Mouse (Mus musculus) T-helper 1 cell (primary cell): ENCODE data around the gene Sema3g.

Experiments
- in situ Hi-C: fragments of 300-600 bp; cut with MboI, MseI; formaldehyde crosslinking; loops from one replicate; pipeline ENCODE4 v1.15.1; 2025; ENCODE audit warnings: high pct_unique_total_duplicates

Sema3g gene

DNA sequence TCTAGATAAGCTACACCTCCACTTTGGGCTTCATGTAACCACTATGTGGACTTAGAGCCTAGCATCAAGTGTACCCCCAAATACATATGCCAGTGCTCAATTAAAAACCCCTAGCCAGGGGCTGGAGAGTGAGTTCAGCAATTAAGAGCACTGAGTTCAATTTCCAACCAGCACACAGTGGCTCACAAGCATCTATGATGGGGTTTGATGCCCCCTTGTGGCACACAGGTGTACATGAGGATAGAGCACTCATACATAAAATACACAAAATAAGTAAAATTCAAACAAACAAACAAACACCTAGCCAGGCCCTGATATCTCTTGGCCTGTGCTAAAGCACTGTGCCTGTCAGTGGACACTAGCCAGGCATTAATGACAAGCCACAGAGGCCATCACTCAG is 21.7 kb upstream of the Sema3g start:
- in situ Hi-C loops = no loop called here

DNA sequence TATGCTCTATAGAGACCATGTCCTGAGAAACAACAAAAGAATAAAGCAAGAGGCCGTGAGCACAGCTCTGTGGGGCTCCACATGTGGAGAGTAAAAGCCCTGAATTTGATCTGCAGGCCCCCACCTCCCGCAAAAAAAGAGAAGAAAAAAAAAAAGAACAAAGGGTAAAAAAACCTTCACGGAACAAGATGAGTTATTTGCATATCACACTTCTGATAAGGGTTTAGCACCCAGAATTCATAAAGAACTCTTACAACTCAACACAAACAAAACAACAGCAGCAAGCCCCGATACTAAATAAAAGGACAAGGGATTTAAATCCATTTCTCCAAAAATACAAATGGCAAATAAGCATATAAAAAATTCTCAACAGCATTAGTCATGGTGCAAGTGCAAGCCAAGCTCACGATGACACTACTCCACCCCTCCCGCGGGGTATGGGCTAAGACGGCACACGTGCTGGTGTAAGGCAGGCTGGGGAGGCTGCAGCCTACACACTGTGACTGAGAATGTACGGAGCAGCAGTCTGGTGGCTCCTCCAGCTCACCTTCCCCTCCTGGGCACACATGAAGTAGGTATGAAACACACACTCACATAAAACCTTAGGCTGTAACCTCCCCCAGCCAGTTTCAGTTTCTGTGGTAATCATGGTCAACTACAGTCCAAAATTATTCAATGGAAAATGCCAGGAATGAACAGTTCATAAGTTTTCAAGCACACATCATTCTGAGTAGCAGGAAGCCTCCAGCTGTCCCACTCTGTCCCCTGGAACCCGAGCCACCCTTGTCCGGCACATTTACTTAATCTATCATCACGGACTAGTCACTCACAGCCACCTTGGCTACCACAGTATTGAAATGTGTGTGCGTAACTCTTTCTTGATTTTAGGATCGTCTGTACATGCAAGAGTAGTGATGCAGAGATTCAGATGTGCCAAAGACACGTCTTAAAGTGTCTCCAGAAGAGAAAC is 19.8 kb upstream of the Sema3g start:
- in situ Hi-C loops = no loop called here

DNA sequence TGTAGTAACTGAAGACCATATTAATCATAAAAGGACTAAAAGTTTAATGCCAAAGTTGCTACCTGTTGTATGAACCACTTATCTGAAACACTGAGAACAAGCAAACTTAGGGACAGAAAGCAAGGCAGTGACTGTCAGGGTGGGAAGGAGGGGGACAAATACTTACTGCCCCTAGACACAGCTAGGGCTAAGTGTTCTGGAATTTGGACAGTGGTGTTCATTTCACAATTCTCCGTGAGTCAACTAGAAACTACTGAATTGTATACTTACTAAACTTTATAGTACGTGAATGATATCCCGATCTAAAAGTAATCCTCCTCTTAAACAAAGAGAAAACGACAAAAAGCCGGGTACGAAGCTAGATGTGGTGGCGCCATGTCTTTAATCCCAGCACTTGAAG is 18.1 kb upstream of the Sema3g start:
- in situ Hi-C loops = no loop called here

DNA sequence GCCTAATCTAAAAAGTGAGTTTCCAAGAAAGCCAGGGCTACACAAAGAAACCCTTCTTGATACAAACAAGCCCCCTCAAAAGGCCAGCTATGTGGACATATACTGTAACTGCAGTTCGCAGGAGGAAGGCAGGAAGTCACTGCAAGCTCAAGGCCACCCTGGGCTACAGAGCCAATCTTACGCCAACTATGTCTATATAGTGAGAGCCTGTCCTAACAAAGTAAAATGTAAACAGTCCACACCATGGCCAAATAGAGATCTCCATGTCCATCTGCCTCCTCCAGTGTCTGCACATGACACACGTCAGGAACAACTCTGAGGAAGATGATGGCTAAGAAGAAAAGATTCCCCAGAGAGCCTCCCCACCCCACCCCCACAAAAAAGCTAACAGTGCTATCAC is 17.6 kb upstream of the Sema3g start:
- in situ Hi-C loops = no loop called here

DNA sequence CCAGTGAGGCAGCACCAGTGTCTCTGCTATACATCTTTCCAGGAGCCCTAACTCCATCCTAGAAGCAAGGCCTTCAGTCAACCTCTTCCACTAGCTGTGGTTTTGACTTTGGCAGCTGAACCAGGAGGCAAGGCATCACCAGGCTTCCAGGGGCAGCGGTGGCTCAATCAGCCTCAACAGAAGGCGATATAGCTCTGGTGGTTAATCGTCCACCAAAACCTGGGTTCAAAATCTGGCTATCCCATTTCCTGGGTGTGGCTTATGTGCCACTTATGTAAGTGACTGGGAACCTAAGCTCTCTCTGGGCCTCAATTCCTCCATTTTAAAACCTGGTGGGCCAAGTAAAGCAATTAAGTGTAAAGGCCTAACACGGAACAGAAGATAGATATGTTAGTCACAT is 12.8 kb upstream of the Sema3g start:
- in situ Hi-C loops = no loop called here

DNA sequence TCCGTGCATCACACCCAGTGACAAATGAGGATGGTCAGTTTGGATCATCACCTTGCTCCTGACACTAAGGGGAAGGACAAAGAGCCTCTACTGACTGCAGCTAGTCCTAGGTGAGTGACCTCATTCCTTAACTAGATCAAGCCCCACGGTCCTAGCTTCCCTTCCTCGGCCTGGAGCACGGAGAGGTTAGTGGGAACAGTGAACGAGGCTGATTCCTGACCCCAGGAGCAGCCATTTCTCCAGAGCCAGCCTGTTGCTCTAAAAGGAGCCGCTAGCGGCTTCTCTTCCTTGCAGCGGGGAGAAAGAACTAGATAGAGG is 12.5 kb upstream of the Sema3g start:
- in situ Hi-C loops = no loop called here

DNA sequence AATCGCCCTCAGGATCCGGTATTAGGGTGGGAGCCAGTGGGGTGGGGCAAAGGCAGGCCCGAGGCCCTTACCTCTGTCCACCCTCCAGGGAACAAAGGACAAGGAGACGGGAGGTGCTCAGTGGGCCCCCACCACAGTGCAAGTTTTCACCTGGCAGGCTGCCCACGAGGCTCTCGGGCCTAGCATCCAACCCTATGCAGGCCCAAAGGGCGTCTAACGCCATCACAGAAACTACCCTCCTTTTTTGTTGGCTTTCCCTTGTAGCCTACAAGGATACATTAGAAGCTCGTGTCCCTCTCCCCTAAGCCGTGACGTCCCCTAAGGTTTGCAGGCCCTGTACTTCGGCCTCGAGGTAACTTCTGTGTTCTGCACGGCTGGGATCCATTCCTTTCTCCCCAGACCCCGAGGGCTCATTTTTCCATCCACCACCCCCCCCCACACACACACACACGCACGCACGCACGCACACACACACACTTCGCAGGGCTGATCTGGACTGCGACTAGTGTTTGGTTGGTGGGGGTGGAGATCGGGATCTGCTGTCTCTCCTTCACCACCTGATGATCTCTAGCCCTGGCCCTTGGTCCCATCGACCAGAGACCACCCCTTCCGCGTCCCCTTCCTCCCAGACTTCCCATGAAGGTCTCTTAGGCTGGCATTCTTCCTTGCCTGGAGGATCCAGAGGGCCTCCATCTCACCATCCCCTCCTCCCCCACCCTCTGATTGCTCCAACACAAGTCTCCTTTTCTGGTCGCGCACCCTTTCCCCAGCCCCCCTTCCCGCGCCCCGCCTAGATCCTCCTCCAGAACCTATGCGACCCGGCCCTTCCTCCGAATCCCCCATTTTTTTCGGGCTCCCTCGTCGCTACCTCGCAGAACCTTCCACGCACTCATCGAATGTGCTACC is 11.8 kb upstream of the Sema3g start:
- in situ Hi-C loops = no loop called here

DNA sequence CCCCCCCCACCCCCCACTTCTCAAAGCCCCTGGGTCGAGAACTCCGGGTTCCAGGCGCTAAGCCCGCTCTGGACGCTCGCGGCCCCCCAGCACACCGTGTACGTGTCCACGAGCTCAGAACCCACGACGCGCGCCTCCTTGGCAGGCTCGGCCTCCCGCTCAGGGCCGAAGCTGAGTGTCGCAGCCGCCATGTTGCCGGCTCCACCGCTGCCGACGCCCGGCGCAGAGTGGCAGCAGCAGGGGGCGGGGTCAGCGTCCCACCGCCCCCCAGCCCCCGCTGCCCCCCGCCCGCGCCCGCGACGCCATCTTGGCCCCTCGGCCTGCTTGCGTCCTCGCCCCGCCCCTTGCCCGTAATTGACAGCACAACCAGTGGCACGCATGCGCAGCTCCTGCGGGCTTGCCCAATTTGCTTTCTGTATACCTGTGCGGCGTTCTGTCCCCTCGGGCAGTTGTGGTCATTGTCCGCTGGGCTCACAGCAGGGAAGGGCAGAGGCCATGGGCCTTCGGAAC is 11.1 kb upstream of the Sema3g start:
- in situ Hi-C loops = no loop called here

DNA sequence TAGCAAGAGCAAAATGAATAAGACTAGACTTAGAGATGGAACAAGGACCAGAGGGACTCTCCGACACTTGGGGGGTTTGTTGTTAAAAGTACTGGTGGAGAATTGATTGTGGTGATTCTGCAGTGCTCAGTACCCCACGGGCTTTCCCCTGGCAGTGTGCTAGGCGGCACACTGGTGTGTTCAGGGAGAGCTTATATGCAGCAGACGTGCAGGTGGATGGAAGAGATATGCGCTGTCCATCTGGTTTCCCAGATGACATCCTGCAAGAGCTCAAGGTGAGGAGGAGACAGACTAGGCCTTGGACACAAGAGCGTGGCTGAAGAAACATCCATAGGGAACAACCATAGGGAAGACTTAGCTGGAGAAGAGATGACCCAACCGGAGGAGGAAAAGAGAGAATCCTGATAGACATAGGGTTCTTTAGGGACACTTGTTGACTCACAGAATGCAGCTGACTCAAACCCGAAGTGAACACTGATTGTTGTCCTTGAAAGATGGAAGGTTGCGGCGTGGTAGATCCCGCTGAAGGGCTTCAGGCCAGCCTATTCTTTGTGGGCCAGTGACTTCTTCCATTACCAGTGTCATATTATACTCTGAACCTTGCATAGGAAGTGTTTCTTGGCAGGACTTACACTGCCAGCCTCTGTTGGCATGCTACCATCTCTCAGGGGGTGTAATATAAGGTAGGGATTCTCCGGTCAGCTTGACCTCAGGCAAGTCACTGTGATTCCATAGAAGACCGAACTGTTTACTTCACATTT is 10.4 kb upstream of the Sema3g start:
- in situ Hi-C loops = no loop called here

DNA sequence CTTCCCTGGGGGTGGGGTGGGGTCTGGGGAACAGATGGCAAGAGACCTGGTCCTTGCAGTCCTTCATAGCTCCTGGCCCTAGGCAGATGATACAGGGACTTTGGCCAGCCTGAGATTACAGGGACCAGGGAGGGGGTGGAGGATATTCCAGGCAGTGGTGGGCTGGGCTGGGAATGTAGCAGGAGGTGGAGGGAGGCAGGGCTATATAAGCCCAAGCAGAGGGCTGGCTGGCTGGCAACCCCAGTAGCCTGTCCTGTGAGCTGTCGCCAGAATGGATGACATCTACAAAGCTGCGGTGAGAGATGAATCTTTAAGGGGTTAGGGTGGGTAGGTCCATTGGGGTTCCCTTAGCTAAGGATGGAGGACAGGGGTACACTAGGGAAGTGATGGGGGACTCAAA is 9.6 kb upstream of the Sema3g start, which contains the start of gene Tnnc1:
Tnnc1 (plus strand) TSS at position 229 of the 400 bp plus-strand sequence.
- in situ Hi-C loops = no loop called here

DNA sequence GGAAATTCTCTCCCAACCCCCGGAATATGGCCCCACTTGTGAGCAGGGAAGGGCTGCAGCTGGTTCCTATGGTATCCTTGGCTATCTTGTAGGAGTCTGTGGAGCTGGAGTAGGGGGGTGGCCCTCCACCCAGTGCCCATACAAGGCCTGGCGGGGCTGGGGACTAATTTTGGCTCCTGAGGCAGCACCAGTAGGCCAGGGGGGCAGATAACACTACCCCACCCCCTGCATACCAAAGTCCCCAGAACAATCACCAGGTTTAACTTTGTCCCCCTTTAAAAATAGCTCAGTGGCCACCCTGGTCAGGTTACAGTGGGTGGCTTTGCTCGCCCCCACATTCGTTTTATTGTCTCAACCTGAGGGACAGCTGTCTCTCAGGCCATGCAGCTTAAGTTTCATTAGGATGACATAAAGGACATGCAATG is 8.5 kb upstream of the Sema3g start:
- in situ Hi-C loops = no loop called here

DNA sequence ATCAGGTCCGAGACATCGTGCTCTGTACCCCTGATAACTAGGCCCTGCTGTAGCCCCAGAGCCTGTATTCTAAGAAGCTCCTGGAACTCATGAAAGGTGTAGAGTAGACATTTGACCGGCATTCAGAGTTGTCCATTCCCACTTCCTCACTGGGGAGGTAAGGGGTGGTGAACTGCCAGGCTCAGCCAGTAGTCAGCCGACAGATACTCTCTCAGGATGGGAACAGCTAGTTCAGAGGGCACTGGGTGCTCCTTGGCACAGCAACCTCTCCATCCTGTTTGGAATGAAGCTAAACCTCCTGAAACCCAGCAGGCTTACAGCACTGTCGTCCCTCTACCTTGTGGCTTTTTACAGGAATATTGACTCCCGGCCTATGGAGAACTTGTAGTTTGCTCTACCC is 5.8 kb upstream of the Sema3g start:
- in situ Hi-C loops = no loop called here

DNA sequence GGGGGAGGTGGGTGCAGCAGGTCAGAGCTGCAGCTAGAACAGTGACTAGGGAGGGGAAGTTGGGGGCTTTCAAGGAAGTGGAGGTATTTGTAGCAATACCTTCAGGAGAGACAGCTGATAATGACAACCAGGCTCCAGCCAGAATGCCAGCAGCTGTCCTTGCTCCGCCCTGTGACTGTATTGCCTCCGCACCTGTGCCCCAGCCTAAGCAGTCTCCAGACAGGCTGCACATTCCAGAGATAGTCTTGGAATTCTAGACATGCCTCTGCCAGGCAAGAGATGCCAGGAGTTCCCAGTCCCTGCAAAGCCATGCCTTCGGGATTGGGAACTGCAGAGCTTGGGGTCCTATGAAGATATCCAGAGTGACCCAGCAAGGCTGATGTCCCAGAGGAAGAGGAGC is 5.2 kb upstream of the Sema3g start:
- in situ Hi-C loops = no loop called here

DNA sequence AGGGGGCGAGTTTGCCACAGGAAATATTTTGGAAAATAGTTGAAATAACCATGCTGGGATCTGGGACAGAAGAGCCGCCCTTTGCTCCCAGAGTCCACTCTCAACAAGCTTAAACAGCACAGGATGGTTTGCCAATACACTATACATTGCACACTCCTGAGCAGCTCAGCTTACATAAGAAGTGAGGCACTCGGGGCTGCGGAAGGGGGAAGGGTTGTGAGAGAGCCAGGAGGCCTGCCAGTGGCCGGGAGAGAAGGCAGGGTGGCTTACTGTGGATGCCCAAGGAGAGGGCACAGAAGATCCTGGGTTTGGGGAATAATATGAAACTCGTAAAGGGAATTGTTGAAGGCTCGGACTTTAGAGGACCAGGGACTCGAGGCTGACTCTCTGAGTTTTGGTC is 3.8 kb upstream of the Sema3g start:
- in situ Hi-C loops = no loop called here

DNA sequence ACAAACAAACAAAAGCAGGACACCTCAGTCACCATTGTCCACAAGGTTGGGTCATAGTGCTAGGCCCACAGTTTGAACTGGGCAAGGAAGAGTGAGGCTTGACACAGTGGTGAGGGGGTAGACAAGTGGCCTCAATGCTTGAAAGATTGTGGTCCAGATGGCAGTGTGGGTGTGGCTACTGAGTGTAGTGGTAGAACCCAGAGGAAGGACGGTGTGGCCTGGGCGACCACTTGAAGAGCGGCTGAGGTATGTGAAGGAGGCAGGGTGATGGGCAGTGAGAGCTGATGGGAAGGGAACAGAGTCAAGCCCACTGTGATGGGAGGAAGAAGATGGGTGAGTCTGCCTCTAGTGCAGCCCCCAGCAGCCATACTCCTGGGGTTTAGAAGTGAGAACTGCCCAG is 3.0 kb upstream of the Sema3g start:
- in situ Hi-C loops = no loop called here

DNA sequence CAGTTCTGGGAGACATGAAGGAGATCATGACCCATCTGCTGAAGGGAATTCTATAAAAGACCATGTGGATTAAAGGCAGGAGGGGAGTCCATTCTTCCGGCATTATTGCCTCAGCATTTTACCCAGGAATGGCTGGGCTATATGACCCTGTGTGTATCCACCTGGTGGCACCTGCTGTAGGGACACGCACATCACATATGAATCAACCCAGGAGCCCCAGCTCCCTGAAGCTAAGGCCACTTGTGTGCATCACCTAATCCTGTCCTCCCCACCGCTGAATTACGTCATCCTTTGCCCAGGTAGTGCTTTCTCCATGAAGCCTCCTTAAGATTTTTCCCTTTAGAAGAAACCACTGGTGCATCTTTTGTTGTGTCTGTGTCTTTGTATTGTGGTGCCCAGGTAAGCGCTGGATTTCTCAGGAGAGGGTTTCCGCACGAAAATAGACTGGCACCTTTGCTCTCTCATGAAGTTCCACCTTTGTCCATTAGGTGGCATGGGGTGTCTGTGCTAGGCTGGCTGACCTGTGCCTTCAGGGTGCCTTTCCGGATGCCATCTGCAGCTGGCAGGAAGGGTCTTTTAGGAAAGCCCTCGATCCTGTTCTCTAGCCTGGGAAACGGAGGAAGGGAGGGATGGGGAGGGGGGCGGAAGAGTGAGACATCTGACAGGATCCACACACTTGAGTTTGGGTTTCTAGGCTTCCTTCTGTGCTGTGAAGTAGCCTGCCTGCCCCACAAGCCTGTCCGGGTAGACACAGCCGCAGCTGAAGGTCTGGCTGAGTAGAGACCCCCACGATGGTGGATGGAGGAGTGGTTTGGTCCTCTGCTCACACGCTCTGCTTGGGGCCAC is 2.3 kb upstream of the Sema3g start:
- in situ Hi-C loops = no loop called here

DNA sequence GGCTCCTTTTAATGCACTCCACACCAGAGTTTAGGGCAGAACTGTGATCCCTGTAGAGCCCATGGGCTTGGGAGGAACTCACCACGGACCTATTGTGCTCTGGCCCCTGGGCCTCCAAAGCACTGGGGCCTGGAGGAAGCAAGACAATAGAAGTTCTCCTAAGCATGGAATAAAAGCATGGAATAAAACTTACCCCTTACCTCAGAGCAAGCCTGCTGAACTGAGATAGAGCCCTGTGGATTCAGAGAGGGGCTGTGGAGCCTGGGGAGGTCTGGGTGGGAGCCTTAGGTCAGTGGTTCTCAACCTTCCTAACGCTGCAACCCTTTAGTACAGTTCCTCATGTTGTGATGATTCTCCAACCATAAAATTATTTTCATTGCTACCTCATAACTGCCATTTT is 814 bp upstream of the Sema3g start, which contains the start of gene Nisch:
Nisch (minus strand) TSS at position 101 of the 400 bp plus-strand sequence.
- in situ Hi-C loops = no loop called here

DNA sequence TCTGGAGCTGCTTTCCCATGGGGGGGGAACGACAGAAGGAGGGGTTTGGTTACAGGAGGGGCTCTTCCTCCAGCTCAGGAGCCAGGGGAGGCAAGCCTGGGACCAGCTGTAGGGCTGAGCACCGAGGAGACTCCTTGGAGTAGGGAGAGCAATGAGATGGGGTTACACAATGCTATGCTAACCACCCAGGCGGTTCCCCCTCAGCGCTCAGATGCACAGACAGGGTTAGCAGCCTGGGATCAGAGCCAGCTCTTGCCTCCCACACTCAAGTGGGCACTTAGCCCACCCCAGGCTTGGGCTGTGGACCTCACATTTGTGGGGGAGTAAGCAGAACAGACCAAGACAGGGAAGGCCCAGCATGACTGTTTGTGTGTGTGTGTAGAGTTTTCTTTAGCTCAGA is 9.3 kb downstream of the Sema3g start:
- in situ Hi-C loops = no loop called here

DNA sequence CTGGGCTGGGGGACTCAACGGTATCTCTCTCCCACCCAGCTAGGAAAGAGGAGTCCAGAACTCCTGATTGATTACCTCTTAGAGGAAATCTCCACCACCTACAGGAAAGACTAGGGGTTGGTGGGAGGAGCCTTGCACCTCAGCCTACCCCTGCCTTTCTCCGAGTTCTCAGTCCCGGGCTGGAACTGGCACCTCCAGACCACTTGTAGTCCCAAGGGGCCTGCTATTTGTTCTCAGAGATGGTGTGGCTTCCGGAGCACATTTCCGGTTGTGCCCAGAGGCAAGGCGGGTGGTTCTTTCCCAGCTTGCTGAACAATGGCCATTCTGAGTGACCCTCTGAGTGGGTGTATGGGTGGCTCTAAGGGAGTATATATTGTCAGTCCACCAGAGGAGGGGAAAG is 10.6 kb downstream of the Sema3g start:
- in situ Hi-C loops = no loop called here

DNA sequence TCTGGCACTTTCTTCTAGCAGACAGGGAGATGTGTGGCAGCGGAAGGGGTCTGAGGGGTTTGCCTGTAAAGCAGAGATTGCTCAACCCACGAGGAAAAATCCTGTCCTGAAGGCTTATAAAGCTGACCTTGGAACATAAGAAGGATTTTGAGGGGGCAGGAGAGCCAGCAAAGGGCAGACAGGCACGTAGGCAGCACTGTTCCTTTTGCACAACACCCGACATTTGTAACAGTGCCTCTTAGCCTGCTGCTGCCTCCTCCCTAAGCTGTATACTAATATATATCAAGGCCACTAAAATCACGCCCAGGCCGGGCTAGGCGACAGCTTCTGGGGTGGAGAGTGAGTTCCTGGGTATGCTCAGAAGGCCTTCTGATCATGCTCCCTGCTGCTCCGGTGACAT is 12.8 kb downstream of the Sema3g start:
- in situ Hi-C loops = no loop called here
